19 mouse cellular contexts compared by ENCODE assay signal in genomic region chr5:3363036-3363983, GRCm38 (mm10). TPM values are rescaled to one million over a fixed set of nuclear protein-coding genes. Genes with fewer than 3 reads are reported as not detected.
DNase-seq lines count a peak whose midpoint lies in the region; ATAC-seq and TF ChIP-seq lines count a peak whose summit lies in the region.
"Had no signal": no experiment of that assay in that cellular context is flagged by ENCODE, and none has a peak within 500 bp of the region (broad histone marks: within the 10 kb centered on the region; RNA-seq: fewer than 3 reads in every experiment).

No protein-coding gene starts in this region.

- peak; percentile 19 to 20 for DNase-seq in heart, adult 18-20 months
- DNase-seq in lung, embryonic 14.5 days, result no peak
- no peak for DNase-seq in lung, postnatal 14 days
- DNase-seq in stomach, postnatal 0 days (ENCODE audit: low spot score), result peak; percentile 44
- DNase-seq in cerebellum, postnatal 14 days, result no peak
- DNase-seq: adrenal gland, adult 8-10 months; cerebellum, postnatal 36 days; gastrocnemius, postnatal 10 days; layer of hippocampus, adult 9-11 months; right cerebral cortex, adult 18-20 months; thymus, adult 2 months had no signal

- no peaks in the 10 kb centered on the region for H3K36me3 ChIP-seq in heart, embryonic 11.5 days (ENCODE audit: control insufficient read depth, insufficient read depth, low read length)
- no peaks in the 10 kb centered on the region for H3K36me3 ChIP-seq in lung, embryonic 14.5 days (ENCODE audit: insufficient read depth)
- H3K36me3 ChIP-seq in stomach, postnatal 0 days (ENCODE audit: control insufficient read depth, insufficient read depth, low read length), result no peaks in the 10 kb centered on the region
- H3K36me3 ChIP-seq: lung, embryonic 15.5 days had no signal

- no peaks in the 10 kb centered on the region for H3K27me3 ChIP-seq in heart, embryonic 11.5 days (ENCODE audit: control insufficient read depth, insufficient read depth, low read length)
- H3K27me3 ChIP-seq in lung, embryonic 14.5 days (ENCODE audit: insufficient read depth, low read length), result no peaks in the 10 kb centered on the region
- H3K27me3 ChIP-seq in stomach, postnatal 0 days (ENCODE audit: control insufficient read depth, insufficient read depth, low read length), result no peaks in the 10 kb centered on the region
- H3K27me3 ChIP-seq: lung, embryonic 15.5 days had no signal

- H3K4me2 ChIP-seq in heart, embryonic 11.5 days, result no peak overlapping the region
- H3K4me2 ChIP-seq in lung, embryonic 14.5 days, result no peak overlapping the region
- H3K4me2 ChIP-seq in stomach, postnatal 0 days (replicated peaks; ENCODE audit: low read depth), result no peak overlapping the region
- H3K4me2 ChIP-seq: hindbrain, embryonic 14.5 days; lung, embryonic 15.5 days had no signal

- TF ChIP-seq EP300 in stomach, postnatal 0 days (optimal IDR thresholded peaks at IDR 0.05), result no peak

- peaks cover 7% of the 10 kb centered on the region; the same call in 1 of the 2 replicates for H3K4me1 ChIP-seq in heart, embryonic 11.5 days (ENCODE audit: control insufficient read depth, insufficient read depth, low read length)
- H3K4me1 ChIP-seq in lung, embryonic 14.5 days (ENCODE audit: insufficient read depth), result peaks cover 3% of the 10 kb centered on the region; the same call in 1 of the 2 replicates
- no peaks in the 10 kb centered on the region; the same call in 1 of the 2 replicates for H3K4me1 ChIP-seq in stomach, postnatal 0 days (replicated peaks; ENCODE audit: control insufficient read depth, insufficient read depth)

- no peak overlapping the region for H3K9ac ChIP-seq in heart, embryonic 11.5 days (ENCODE audit: low read depth, low read length)
- no peak overlapping the region for H3K9ac ChIP-seq in lung, embryonic 14.5 days
- H3K9ac ChIP-seq in stomach, postnatal 0 days (ENCODE audit: low read length), result no peak overlapping the region
- H3K9ac ChIP-seq: hindbrain, embryonic 14.5 days; lung, embryonic 15.5 days had no signal

- no peak; the same call in 1 of the 2 replicates for ATAC-seq in heart, embryonic 11.5 days (replicated peaks; ENCODE audit: insufficient number of reproducible peaks, low FRiP score, low TSS enrichment)
- peak; percentile 35; the same call in 1 of the 2 replicates for ATAC-seq in lung, embryonic 14.5 days (ENCODE audit: insufficient read depth)
- ATAC-seq in hematopoietic stem cell, adult 5-6 weeks (replicated peaks in 1 of 2; ENCODE audit: insufficient read depth in 1 of 2, low FRiP score in 2 of 2, low TSS enrichment in 1 of 2, low read depth in 1 of 2, poor library complexity in 2 of 2, severe bottlenecking in 2 of 2), result peak; percentile 28 to 34
- peak; percentile 66; the same call in 1 of the 2 replicates for ATAC-seq in stomach, postnatal 0 days (ENCODE audit: low FRiP score, low TSS enrichment)
- no peak for ATAC-seq in monocyte, adult 5-6 weeks (replicated peaks; ENCODE audit: insufficient number of reproducible peaks, low FRiP score, low TSS enrichment, poor library complexity, severe bottlenecking)
- ATAC-seq: forebrain, embryonic 16.5 days; midbrain, embryonic 16.5 days had no signal

- H3K4me3 ChIP-seq in heart, embryonic 11.5 days (ENCODE audit: low read depth, low read length), result no peak overlapping the region
- no peak overlapping the region for H3K4me3 ChIP-seq in lung, embryonic 14.5 days (ENCODE audit: low read depth, low read length)
- no peak overlapping the region for H3K4me3 ChIP-seq in stomach, postnatal 0 days (ENCODE audit: low read depth, low read length)
- H3K4me3 ChIP-seq: lung, embryonic 15.5 days had no signal

- TF ChIP-seq CTCF in lung, embryonic 14.5 days (IDR thresholded peaks at IDR 0.05; ENCODE audit: low read depth), result no peak
- TF ChIP-seq CTCF in stomach, postnatal 0 days (IDR thresholded peaks at IDR 0.05; ENCODE audit: low read depth), result no peak

- WGBS in heart, embryonic 11.5 days (ENCODE audit: insufficient replicate concordance), result 71% methylated on average over 15 of the region's 15 CpGs
- 66% methylated on average over 15 of the region's 15 CpGs for WGBS in lung, embryonic 14.5 days
- 47% methylated on average over 15 of the region's 15 CpGs for WGBS in stomach, postnatal 0 days

- no peaks in the 10 kb centered on the region for H3K9me3 ChIP-seq in heart, embryonic 11.5 days (replicated peaks; ENCODE audit: control insufficient read depth, low read length)
- H3K9me3 ChIP-seq in lung, embryonic 14.5 days (ENCODE audit: low read depth, low read length), result no peaks in the 10 kb centered on the region
- no peaks in the 10 kb centered on the region for H3K9me3 ChIP-seq in stomach, postnatal 0 days (ENCODE audit: control insufficient read depth, low read length)
- H3K9me3 ChIP-seq: lung, embryonic 15.5 days had no signal

- no peak overlapping the region for H3K27ac ChIP-seq in heart, embryonic 11.5 days (ENCODE audit: low read depth, low read length)
- no peak overlapping the region for H3K27ac ChIP-seq in lung, embryonic 14.5 days (ENCODE audit: low read depth)
- no peak overlapping the region for H3K27ac ChIP-seq in stomach, postnatal 0 days (replicated peaks)
- H3K27ac ChIP-seq: hindbrain, embryonic 14.5 days; kidney, postnatal 0 days; lung, embryonic 15.5 days had no signal

RNA-seq across cellular contexts. Expression of gene Cdk6, which starts 22.0 kb away (rescaled TPM):
- total RNA-seq in heart, adult 18-20 months (2021), result 1 to 10 TPM; 7.3 to 8.5 TPM
- 23.1 and 31.3 TPM in 2 replicates for polyA plus RNA-seq in heart, embryonic 11.5 days (2014; fragmentation: Nextera tagmentation; extraction: Ambion mirVana)
- polyA plus RNA-seq in lung, embryonic 14.5 days (2014; fragmentation: Nextera tagmentation; extraction: Ambion mirVana), result 57.8 and 63.3 TPM in 2 replicates
- total RNA-seq in hematopoietic stem cell, adult 5-6 weeks (2017), result 171 and 186 TPM in 2 replicates
- 15.7 and 16.6 TPM in 2 replicates for polyA plus RNA-seq in stomach, postnatal 0 days (2015; fragmentation: Nextera tagmentation; extraction: Ambion mirVana)
- total RNA-seq in monocyte, adult 5-6 weeks (2017), result 9.9 to 16.1 TPM (median 11.5 TPM) in 3 replicates

Comparison
In these comparisons a context has a peak if more than half of its experiments do, and no peak if none do; other contexts are left out.
1. DNase-seq: peak in heart, adult 18-20 months (2 of 2) and stomach, postnatal 0 days (single experiment); none in lung, embryonic 14.5 days (single experiment), lung, postnatal 14 days (single experiment) and cerebellum, postnatal 14 days (0 of 2).
2. ATAC-seq: peak in lung, embryonic 14.5 days (single experiment), hematopoietic stem cell, adult 5-6 weeks (2 of 2) and stomach, postnatal 0 days (single experiment); none in heart, embryonic 11.5 days (single experiment) and monocyte, adult 5-6 weeks (single experiment).
3. RNA of gene Cdk6, which starts 22.0 kb away (total RNA-seq): 171 to 186 TPM in hematopoietic stem cell, adult 5-6 weeks; 9.9 to 16.1 TPM in monocyte, adult 5-6 weeks and 7.3 to 8.5 TPM in heart, adult 18-20 months; every median in the first group is over 10 times any median in the second.